Mouse (Mus musculus): ENCODE measurements around the gene Smtnl2. TPM values are rescaled to one million over a fixed set of nuclear protein-coding genes. Genes with fewer than 3 reads are reported as not detected.

Gene Smtnl2
- polyA plus RNA-seq (2017; shearing (Covaris generic)): 0.10 TPM

GRCm38 (mm10) chr11:72411093-72411921 is at the start of gene Smtnl2:
Gene Smtnl2, minus strand, starts transcription at chr11:72411713.

DNA sequence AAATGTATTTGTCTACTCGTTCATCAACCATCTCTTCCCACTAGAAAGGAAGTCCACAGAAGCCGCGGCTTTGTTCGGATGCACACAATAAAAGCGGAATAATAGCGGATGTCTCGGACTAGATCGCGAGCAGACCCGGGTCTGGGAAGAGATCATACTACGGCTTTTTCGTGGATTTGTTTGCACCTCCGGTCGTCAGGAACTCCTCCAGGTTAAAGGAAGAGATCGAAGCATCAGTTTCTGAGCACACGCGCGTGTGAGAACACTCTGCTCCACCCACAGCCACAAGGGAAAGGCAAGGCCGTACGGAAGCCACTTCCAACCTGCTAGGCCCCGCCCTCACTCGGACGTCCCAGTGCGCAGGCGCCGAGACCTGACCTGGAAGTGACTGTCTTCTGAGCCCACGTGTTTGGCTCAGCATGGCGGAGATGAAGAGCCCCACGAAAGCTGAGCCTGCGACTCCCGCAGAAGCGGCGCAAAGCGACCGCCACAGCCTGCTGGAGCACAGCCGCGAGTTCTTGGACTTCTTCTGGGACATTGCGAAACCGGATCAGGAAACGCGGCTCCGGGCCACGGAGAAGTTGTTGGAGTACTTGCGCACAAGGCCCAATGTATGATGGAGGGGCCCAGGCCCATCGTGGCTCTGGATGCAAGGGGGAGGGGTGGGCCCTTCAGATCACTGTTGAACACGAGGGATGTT is 29.6 kb upstream of the Smtnl2 start, which contains the start of gene Mybbp1a:
TSS of gene Mybbp1a (plus strand) at position 391 of the 700 bp plus-strand sequence.

DNA sequence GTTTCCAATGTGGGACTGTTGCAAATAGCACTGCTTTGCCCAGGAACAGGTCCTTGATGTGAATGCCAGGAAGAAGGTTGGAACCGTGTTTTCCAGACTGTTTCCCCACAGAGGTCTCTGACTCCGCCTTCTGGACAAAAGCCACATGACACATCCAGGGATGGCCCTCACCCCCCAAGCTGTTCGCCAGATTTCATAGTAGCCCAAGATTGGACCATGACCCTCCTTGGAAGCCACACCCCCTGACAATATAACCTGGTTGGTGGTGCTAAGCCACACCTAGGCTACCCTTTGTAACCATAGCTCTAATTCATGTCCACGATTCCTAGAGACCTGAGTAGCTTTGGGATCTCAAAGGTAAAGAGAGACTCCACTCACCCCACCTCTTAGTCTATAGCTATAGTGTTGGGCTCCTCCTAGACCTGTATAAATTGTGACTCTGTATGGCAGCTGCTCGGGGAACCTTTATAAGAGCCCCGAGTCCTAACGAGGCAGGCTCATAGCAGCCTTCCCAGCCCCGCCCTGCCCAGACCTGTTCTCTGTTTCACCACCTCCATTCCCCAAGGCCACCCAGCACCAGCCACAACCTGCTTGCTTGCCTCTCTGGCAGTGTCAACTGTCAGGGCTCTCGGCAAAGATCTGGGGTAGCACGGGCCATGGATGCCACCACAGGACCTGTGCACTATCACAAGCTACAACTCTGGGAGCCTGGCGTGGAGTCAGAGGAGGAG is 23.6 kb upstream of the Smtnl2 start, which contains the start of gene Ggt6:
TSS of gene Ggt6 (plus strand) at position 564 of the 731 bp plus-strand sequence.

DNA sequence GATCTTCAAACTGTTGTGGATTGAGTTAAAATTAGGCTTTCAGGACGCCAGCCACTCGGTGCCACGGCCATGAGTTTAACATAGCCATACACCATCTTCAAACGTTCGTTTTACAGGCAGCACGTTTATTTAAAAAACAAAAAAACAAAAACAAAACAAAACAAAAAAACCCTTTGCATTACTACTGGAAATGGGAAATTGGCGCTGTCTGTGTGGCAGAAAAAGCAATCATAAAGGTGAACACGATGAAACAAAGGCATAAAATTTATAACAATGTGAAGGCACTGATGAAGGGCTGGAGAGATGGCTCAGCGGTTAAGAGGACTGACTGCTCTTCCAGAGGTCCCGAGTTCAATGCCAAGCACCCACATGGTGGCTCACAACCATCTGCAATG is 49.2 kb downstream of the Smtnl2 start, which contains the start of gene Tekt1:
TSS of gene Tekt1 (minus strand) at position 96 of the 395 bp plus-strand sequence.

Other genes starting within 250 kb of the Smtnl2 start
- gene Gm43951, start 204.9 kb downstream of the Smtnl2 start, polyA plus RNA-seq (2017; shearing (Covaris generic)): 0.22 TPM
- gene 4933427D14Rik, start 204.3 kb downstream of the Smtnl2 start, polyA plus RNA-seq (2017; shearing (Covaris generic)): 30.7 TPM
- gene Txndc17, start 204.2 kb downstream of the Smtnl2 start, polyA plus RNA-seq (2017; shearing (Covaris generic)): 118 TPM
- gene Med31, start 196.1 kb downstream of the Smtnl2 start, polyA plus RNA-seq (2017; shearing (Covaris generic)): 23.5 TPM
- not detected for gene Slc13a5, start 144.5 kb downstream of the Smtnl2 start, polyA plus RNA-seq (2017; shearing (Covaris generic))
- 109 TPM for gene Xaf1, start 110.1 kb downstream of the Smtnl2 start, polyA plus RNA-seq (2017; shearing (Covaris generic))
- 0.43 TPM for gene Fbxo39, start 97.3 kb downstream of the Smtnl2 start, polyA plus RNA-seq (2017; shearing (Covaris generic))
- gene Tekt1, start 49.3 kb downstream of the Smtnl2 start, polyA plus RNA-seq (2017; shearing (Covaris generic)): not detected
- gene Ggt6, start 23.8 kb upstream of the Smtnl2 start, polyA plus RNA-seq (2017; shearing (Covaris generic)): not detected
- gene Mybbp1a, start 29.6 kb upstream of the Smtnl2 start, polyA plus RNA-seq (2017; shearing (Covaris generic)): 119 TPM
- gene Spns2, start 78.2 kb upstream of the Smtnl2 start, polyA plus RNA-seq (2017; shearing (Covaris generic)): not detected
- gene Spns3, start 138.8 kb upstream of the Smtnl2 start, polyA plus RNA-seq (2017; shearing (Covaris generic)): 1.1 TPM
- 60.5 TPM for gene Ube2g1, start 195.6 kb upstream of the Smtnl2 start, polyA plus RNA-seq (2017; shearing (Covaris generic))

Data from activated CD4-positive, CD25-positive, alpha-beta regulatory T cell, adult 9 weeks (primary cell).